Mouse (Mus musculus) layer of hippocampus, postnatal 10 days (tissue): Measurements from ENCODE around the gene Supt4a. TPM values are rescaled to one million over a fixed set of nuclear protein-coding genes. Genes with fewer than 3 reads are reported as not detected.
A peak's percentile ranks its signal among the peaks of the same experiment; 100 is the strongest.

Experiments
- DNase-seq, 2 experiments: peaks; one replicate each; pipeline ENCODE4 v3.0.0; 2021; ENCODE audit warnings: low spot score in 2 of 2
- long read RNA-seq: library from polyadenylated mRNA; stranded (forward); transcript quantifications from one replicate; pipeline ENCODE4 v2.0.0, GENCODE M21; 2023
- total RNA-seq, 2 experiments: library from RNA; stranded (reverse); gene quantifications; 2 replicates each; pipeline ENCODE4 v1.2.3; 2021

The Supt4a gene
- 10 to 100 TPM; 56.1 to 59.9 TPM for total RNA-seq
- long read RNA-seq, transcript Supt4a-201 (5 exons, 706 nt), result major isoform, 54 of 60 reads
- long read RNA-seq, partial matches to known transcripts, result 1 of 60 reads
- long read RNA-seq, other reads (novel, unspliced or antisense), result 1 of 60 reads

GRCm38 (mm10) chr11:87737175-87737740, at the start of gene Supt4a:
TSS of gene Supt4a (plus strand) at chr11:87737552.
- DNase-seq, result peak; percentile 93 to 97

DNA sequence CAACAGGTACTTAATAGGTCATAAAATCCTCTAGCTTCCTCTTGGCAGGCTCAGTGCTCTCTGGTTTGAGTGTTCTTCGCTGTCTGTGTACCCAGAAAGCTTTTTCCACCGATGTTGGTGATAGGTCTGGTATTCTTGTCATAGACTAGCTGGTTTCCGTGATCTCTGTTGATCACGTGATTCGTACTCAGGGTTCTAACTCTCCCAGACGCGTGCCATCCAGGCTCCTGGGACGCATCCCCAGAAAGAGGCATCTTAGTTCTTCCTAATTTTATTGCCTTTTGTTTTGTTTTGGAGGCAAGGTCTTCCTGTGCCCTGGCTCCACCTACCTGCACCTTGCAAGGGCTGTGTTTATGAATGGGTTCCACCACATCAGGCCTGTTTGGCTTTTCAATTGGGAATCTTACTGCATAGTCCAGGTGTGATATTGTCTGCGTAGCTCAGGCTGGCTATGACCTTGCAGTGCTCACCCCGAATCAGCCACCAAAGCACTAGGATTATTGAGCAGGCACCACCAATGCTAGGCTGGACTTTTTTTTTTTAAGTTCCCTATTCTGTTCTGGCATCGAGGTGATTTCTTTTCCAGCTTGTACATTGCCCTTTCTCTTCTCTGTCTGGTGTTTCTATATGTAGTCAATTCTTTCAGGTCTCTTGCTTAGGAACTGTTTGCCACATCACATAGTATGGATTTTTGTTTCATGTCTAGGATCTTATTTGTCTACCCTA, 48.7 kb upstream of the Supt4a start:
- no peak for DNase-seq

- DNase-seq, result peak in 1 of 2 experiments; percentile 31
Measured at GRCm38 (mm10) chr11:87689402-87689808, 47.9 kb upstream of the Supt4a start.

GRCm38 (mm10) chr11:87690054-87690740, 47.2 kb upstream of the Supt4a start:
- no peak for DNase-seq

GRCm38 (mm10) chr11:87697131-87697682, 40.1 kb upstream of the Supt4a start:
- DNase-seq, result no peak

DNA sequence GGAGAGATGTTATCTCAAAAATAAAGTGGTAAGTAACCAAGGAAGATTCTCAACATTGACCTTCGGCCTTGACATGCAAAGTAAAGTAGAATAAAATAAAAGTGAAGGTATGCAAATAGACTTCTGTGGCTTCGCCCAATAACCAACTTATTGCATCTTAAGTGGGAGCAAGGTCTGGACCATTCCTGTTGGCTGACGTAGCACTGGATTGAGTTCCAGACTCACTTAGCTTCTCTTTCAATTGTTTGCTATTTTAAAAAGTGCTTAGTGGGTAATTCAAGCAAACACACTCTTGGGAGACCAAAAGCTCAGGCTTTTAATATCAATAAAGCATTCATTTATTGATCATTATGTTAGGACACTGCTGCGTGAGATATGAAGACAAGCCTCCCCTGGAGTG, 39.2 kb upstream of the Supt4a start:
- DNase-seq, result no peak

DNA sequence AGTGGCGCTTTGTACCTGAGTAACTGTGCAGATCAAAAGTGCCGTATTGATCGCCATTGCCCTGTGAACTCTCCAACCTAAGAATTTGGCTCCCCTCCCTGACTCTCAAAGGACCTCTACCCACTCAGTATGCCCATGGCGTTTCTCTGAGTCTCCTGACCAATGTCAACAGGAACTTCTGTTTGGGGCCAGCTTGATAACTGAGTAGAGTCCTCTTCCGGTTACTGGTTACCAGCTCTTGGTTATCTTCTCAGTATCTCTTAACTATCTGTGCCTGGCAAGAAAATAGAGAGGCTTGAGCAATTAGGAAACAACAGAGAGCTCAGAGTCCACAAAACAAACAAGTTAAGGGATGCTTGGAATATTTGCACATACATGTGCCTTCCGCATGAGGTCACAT, 36.2 kb upstream of the Supt4a start:
- DNase-seq, result no peak

GRCm38 (mm10) chr11:87701877-87702620, 35.3 kb upstream of the Supt4a start:
- no peak for DNase-seq

GRCm38 (mm10) chr11:87703654-87704053, 33.7 kb upstream of the Supt4a start:
- no peak for DNase-seq

GRCm38 (mm10) chr11:87704289-87704688, 33.1 kb upstream of the Supt4a start:
- DNase-seq, result no peak

DNA sequence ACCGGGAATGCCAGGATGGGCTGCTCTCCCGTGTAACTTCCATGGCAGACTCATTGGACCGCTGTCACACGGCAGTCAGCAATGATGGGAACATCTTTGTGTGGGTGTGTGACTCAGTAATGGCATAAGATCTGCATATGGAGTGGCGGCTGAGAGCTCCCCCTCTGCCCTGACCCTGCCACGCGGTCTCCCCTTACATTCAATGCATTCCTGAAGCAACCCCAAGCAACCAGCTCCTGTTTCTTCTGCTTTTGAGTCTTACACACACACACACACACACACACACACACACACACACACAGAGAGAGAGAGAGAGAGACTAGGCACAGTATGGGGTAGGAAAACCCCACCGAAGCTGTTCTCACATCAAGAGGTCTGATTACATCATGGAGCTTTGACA, 29.8 kb upstream of the Supt4a start:
- DNase-seq, result no peak

- no peak for DNase-seq
Measured at GRCm38 (mm10) chr11:87708979-87709378, 28.4 kb upstream of the Supt4a start.

DNA sequence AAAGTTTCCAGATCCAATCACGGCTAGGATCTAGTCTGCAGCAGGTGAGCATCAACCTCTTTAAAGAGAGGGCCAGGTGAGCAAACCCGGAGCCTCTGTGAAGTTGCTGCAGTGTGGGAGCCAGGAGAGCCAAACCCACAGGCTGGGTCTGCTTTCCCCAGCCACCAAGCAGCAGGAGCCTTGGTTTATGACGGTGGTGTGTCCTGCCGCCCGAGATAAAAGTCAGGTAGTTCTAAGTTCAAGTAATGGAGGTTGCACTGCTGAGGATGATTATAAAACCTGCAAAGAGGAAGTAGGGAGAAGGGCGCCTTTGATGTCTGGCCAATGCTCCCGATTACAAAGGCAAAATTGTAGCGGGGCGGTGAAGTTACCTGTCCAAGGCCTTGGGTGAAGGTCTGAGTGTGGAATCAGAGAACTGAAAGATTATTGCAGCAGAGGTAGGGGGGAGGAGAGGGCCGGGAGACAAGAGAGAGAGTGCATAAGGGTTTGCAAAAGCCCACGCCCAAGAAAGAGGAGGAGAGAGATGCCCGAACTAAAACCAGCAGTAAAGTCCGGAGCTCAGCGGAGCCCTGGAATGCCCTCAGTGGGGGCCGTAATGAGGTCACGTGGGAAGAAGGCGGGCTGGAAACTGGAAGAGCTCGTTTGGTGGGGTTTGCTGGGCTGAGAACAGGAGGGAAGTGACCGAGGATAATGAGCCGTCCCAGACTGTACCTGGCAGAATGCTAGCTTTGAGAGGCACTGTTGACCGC, 27.7 kb upstream of the Supt4a start:
- DNase-seq, result no peak

DNA sequence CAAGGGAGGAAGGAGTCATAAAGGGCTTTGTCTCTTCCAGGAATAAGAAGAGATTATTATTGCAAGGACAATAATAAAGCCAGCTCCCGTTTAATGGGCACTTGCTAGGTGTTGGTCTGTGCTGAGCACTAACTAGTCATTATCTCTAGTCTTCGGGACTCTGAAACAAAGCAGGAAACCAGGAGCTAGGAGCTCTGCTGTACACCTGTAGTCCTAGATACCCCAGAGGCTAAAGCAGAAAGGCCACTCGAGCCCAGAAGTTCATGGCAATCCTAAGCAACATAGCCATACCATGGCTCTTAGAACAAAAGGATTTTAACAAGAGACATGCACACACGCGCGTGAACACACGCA, 27.1 kb upstream of the Supt4a start:
- DNase-seq, result no peak

DNA sequence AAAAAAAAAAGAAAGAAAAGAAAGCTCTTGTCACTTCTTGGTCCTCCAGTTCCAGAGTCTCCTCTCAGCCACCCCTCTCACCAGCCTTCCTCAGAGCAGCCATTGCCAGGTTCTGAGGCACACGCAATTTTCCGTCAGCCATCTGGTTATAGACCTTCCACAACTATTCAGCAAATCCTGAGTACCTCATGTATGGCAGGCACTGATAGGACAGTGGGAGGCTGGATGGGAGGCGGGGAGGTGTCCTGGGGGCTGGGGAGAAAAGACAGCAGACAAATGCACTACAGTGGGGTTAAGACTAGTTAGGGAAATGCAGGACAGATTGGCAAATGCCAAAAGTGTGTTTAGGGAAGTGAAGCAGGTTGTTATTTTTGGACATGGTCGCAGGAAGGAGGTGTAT, 25.2 kb upstream of the Supt4a start:
- DNase-seq, result no peak

DNA sequence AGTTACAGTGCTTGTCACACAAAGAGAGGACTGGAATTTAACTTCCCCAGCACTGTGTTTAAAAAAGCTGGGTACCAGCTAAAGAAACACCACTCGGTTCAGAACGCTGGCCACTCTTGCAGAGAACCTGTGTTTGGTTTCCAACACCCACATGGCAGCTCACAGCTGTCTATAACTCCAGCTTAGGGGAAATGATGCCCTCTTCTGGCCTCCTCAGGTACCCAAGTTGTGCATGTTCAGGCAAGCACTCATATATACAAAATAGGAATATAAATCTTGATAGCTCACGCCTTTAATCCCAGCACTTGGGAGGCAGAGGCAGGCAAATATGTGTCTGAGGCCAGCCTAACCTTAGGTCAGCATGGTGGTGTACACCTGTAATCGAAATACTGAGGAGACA, 21.4 kb upstream of the Supt4a start:
- DNase-seq, result no peak

DNA sequence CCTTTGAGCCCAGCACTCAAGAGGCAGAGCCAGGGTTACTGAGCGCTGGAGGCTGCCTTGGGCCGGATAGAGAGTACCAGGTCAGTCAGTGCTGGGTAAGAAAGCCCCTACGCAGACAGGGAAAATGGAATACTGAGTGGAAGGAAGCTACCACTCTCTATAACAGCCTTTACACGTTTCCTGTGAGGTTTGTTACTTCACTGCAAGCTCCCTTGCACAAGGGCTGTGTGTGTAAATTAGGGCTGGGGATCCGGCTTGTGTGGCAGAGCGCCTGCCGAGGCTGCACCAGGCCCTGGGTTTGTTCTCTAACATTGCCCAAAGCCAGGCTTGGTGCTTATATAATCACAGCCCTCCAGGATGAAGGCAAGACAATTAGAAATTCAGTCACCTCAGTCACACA, 17.8 kb upstream of the Supt4a start:
- DNase-seq, result no peak

GRCm38 (mm10) chr11:87720324-87720723, 17.0 kb upstream of the Supt4a start:
- DNase-seq, result no peak

- DNase-seq, result no peak
Measured at GRCm38 (mm10) chr11:87720839-87721238, 16.5 kb upstream of the Supt4a start.

DNA sequence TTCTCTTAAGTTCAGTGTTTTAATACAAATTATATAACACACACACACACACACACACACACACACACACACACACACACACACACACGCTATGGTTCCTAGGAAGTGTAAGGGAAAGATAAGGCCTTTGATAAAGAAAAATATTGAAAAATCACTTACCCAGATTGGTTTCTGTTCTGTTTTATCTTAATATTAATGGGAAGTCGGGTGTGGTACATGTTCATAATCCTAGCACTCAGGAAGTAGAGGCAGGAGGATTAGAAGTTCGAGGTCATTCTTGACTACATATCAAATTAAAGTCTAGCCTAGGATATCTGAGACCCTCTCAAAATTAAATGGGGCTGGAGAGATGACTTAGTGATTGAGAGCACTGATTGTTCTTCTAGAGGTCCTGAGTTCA, 15.2 kb upstream of the Supt4a start:
- DNase-seq, result no peak

DNA sequence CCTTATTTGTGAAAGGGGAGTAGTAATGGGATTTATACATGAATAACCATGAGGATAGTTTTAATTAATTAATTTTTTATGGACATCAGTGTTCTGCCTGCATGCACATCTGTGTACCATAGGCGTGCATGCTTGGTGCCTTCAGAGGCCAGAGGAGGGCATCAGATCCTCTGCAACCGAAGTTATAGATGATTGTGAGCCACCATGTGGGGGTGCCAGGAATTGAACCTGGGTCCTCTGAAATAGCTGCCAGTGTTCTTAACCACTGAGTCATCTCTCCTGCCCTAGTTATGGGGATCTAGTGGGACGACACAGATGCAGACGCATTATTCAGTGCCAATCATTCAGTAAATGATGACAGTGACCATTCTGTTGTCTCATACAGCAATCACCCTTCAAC, 14.5 kb upstream of the Supt4a start:
- no peak for DNase-seq
